Mouse (Mus musculus) spleen, adult 12 weeks (tissue): ENCODE measurements around the gene Ywhag.

Source experiments
- DNase-seq: peaks from one replicate; pipeline ENCODE4 v3.0.0; 2022; ENCODE audit warnings: low spot score

The Ywhag gene

DNA sequence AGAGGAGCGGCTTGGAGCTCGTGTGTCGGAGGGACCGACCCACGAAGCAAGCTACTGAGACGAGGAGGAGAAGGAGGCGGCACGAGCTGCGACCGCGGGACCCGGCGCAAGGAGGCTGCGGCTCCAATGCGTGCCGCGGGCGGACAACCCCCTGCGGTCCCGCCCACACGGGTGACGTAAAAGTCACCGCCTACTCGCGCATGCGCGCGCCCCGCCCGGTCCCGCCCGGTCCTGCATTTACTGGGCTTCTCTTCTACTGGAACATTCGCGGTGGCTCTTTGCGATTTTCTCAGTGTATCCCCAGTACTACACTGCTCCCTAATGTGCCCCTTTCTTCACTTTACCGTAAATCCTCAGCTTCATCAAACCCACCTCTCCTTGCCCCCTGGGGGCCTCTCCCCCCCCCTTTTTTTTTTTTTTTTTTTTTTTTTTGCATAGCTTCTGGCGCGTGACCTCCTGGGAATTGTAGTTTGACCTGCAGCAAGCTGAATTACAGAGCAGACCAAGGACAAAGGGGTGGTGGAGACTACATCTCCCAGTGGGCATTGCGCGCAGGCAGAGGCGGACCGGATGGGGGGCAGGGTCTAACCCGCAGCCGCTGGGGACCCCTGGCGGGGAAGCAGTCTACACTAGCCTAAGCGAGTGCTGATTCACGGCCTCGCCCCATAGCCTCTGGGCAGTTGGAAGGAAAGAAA is at the start of gene Ywhag:
Gene Ywhag (minus strand): TSS at position 136 of the 695 bp plus-strand sequence.
- peak; percentile 98 for DNase-seq

DNA sequence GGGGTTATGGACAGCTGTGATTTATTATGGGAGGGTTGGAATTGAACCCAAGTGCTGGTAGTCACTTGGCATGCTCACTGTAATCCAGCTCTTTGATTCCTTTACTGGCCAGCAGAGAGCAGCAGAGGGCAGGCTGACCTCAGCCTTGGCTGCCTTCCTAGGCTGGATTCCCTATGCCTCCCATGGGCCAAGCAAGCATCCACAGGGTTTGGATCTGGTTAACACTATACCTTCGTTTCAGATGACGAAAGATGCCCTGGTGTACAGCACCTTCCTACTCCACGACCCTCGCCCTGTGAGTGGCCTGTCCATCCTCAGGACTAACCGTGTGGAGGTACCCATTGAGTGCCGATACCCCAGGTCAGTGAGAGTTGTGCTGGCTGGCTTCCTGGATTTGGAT is 48.0 kb upstream of the Ywhag start:
- no peak for DNase-seq

DNA sequence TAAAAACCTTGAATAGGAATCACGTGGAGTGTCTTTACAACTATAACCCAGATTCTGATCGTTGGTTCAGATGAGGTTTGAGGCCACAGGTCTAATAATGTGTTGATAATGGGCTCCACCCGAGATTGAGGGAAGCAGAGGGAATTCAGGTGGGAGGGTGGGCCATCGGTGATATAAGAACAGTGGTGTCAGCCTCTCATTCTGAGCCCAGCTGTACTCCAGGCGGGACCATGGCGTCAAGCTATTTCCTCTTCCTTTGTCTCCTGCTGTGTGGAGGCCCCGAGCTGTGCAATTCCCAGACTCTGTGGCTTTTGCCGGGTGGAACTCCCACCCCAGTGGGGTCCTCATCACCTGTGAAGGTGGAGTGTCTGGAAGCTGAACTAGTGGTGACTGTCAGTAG is 45.5 kb upstream of the Ywhag start, which contains the start of gene Zp3:
Gene Zp3 (plus strand): TSS at position 196 of the 400 bp plus-strand sequence.
- no peak for DNase-seq

DNA sequence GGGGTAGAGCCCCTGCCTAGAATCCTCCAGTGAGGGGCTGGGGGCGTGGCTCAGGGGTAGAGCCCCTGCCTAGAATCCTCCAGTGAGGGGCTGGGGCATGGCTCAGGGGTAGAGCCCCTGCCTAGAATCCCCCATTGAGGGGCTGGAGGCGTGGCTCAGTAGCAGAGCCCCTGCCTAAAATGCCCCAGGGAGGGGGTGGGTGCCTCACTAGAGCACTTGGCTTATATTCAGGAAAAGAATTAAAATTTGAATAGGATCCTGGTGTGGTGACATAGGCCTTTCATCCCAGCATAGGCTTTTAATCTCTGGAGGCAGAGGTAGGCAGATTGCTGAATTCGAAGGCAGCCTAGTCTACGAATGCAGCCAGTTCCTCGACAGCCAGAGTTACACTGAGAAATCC is 45.0 kb upstream of the Ywhag start:
- no peak for DNase-seq

DNA sequence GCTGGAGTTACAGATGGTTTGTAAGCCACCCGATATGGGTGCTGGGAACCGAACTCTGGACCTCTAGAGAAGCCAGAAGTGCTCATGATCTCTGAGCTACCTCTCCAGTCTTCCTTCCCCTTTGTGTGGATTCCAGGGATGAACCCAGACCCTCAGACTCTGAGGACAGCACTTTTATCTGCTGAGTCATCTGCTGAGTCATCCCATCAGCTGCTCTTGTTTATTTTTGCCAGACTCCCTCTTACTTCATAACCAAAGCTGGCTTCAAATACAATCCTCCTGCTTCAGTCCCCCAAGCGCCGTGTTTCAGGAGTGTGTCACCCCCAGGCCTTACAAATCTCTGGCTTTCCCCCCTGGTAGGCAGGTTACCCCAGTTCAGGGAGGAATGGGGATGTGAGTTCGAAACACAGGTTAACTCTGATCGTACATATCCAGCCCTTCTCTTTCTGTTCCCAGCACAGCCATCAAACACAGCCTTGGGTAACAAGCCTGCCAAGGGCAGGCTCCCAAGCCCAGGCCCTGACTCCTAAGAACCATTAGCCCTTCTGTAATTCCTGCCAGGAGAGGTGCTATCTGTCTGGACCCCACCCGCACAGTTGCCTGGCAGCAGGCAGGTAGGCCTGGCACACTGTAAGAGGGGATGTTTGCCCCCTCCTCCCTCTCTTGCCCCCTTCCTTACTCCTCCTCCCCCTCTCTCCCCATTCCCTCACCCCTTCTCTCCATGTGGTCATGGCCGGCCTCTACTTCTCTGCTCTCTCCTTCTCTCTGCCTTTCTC is 41.7 kb upstream of the Ywhag start:
- DNase-seq = no peak

DNA sequence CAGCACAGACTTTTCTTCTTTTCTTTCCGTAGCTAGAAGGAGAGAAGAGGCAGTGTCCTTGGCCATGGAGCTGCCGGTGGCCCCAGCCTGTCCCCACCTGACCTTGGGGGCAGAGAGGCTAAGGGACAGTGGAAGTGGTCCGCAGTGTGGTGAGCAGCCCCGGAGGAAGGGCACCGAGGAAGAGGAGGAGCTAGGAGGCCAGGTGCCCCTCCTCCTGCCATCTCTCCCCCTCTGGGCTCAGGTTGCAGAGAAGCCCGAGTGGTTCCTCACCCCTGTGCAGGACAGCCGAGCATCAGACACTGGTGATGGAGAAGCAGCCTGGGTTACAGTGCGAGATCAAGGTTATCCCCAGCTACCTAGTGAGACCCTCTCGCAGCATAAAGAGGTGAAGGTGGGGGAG is 39.9 kb upstream of the Ywhag start, which contains the start of gene Ssc4d:
Gene Ssc4d (minus strand): TSS at position 167 of the 400 bp plus-strand sequence.
- no peak for DNase-seq

DNA sequence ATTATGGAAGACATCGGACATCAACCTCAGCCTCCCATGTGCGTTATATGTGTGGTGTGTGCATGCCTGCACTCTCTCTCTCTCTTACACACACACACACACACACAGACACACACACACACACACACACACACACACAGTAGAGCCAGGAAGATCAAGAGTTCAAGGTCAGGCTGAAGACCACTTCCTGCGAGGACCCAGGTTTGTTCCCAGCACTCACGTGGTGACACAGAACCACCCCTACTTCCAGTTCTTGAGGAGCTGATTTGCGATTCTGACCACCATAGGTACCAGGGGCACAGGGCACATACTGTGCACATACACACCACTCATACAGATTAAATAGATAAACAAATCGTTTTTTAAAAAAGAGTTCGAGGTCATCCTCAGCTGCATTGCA is 37.5 kb upstream of the Ywhag start:
- no peak for DNase-seq

DNA sequence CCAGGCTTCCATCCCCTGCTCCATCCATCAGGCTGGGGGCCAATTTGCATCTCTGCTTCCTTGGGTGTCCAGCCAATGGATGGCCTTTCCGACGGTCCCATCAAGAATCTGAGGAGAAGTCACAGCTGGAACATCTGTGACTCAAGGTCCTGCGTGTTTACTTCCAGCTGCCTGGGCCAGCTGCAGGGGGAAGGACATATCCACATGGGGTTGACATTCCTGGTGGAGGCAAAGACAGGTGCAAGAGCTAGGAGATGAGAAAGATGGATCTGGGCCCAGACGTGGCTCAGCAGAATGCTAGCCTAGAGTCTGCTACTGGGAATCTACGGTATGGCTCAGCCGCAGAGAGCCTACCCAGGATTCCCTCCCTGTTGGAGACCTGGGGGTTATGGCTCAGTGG is 35.8 kb upstream of the Ywhag start:
- no peak for DNase-seq

DNA sequence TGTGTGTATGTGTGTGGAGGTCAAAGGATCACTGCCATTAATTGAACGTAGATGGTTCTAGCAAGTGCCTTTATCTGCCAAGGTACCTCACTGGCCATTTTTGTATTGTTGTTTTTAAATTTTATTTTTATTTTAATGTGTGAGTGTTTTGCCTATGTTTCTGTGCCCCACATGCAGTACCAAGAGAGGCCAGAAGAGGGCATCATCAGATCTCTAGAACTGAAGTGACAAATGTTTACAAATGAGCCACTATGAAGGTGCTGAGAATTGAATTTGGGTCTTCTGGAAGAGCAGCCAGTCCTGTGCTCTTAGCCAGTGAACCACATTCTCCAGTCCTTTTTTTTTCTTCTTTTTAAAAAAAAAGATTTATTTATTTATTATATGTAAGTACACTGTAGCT is 34.4 kb upstream of the Ywhag start:
- DNase-seq = peak; percentile 52

DNA sequence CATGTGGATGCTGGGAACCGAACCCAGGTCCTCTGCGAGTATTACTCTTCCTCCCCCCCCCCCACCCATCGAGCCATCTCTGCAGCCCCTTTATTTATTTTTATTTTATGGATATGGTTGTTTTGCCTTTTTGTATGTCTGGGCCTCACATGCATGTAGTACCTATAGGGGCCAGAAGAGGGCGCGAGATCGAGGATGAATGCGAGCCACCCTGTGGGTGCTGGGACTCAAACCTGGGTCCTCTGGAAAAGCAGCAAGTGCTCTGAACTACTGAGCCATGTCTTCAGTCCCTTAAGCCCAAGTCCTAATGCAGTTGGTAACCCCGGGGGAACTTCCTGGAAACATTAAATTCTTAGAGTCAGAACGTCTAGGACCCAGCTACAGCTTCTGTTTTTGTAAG is 32.5 kb upstream of the Ywhag start:
- no peak for DNase-seq

DNA sequence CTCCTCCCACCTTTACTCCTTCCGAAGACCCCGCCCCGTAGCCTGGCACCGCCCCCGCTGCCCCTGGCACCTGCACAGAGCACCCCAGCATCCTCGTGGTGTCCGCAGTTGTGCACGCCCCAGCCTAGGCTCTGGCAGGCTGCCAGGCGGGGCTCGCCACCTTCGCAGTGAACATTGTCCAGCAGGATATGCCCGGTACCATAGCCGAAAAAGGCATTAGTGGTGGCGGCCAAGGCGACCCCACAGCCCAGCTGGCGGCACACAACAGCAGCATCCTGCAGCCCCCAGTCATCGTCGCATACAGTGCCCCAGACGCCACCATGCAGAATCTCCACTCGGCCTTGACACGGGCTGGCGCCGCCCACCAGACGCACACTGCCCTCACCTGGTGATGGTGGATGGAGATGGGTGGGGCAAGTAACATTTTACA is 31.1 kb upstream of the Ywhag start:
- no peak for DNase-seq

DNA sequence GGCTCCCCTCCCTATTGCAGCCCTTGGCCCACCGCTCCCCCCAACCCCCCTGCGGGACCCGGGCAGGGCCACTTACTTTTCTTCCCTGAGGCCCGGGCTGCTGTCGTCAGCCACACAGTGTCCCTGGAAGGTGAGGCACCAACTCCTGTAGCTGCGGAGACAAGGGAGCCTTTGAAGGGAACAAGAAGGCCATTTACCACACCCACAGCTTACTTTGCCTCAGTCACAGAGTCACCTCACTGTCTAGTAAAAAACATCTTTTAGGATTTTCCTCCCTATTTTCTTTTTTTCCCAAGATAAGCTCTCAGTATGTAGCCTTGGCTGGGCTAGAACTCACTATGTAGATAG is 28.8 kb upstream of the Ywhag start:
- no peak for DNase-seq

DNA sequence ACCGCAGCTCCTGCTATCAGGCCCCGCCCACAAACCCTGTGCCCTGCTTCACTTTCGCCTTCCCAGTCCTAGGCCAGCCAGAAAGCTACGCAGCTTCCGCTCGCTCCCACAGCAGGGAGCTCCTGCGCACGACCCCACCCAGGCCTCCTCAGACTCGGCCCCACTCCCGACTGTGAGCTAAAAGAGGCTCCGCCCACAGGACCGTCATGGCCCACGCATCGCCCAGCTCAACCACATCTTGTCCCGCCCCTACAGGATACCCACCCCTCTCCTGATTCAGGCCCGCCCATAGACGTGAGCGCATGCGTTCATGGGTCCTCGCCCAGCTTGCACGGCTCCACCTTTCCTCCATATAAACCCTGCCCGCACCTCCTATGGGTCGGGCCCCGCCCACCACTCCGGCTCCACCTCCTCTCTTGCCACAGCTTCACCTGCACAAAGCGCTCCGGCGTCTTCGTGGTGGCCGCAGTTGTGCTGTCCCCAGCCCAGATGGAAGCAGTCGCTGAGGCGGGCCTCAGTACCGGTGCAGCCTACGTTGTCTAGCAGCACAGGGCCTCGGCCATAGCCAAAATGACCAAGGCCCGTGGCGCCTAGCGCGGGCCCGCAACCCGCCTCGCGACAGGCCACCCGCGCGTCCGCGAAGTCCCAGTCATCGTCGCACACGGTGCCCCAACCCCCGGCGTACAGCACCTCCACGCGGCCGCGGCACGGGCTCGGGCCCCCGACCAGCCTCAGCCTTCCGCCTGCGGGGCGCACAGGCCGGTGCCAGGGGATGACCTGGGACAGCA is 28.3 kb upstream of the Ywhag start:
- peak; percentile 95 for DNase-seq

DNA sequence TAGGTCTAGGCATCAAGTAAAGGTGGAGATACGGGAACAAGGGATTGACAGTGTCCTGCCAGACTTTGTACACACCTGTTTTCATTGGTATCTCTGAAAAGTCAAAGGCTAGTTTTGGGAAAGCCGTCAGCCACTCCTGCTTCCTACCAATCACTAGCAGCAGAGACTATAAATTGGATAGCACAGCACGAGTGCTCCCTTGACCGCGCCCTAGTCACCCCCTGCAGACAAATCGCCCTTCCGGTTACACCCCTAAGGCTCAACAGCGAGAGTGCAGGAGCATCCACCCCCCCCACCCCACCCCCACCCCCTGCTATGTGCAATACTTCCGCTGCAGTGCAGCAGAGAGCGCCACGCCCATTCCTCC is 27.7 kb upstream of the Ywhag start:
- no peak for DNase-seq

DNA sequence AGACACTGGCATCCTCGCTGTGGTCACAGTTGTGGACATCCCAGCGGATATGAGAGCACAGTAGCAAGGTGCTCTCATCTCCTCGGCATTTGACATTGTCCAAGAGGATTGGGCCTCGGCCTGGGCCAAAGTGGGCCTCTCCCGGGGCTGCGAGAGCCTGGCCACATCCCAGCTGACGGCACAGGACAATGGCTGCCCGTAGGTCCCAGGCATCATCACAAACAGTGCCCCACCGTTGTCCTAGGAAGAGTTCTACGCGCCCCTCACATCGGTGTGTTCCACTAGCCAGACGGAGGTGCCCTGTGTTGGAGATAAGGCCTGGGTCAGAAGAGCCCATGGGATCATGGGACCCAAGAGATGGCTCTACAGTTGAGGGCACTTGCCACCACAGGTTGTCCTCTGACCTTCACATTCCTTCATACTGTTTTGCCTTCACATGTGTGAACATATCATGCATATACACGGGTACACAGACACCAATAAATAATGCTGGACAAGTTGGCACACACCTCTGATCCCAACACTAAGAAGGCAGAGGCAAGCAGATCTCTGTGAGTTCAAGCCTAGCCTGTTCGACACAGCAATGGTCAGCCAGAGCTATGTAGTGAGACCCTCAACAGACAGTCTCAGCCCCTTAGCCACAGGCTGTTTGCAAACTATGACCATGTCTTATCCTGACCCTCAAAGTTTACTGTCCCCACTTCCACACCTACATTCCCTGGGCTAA is 26.7 kb upstream of the Ywhag start:
- DNase-seq = no peak

DNA sequence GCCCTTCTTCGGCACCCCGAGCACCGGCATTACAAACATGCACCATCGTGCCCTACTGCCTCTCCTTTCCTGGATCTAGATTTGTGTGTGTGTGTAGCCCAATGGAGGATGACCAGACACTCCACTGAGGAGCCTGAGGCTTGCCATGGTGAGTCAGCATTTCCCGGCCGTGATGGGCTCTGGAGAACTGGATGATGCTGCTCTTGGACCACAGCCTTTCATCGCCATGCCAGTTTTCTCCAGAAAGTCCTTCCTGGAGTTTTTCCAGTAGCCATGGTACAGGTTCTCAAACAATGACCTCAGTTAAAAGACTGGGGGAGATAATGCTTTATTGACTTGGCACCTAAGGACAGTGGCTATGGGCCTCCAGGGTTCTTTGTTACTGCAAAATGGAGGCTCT is 25.5 kb upstream of the Ywhag start:
- no peak for DNase-seq

DNA sequence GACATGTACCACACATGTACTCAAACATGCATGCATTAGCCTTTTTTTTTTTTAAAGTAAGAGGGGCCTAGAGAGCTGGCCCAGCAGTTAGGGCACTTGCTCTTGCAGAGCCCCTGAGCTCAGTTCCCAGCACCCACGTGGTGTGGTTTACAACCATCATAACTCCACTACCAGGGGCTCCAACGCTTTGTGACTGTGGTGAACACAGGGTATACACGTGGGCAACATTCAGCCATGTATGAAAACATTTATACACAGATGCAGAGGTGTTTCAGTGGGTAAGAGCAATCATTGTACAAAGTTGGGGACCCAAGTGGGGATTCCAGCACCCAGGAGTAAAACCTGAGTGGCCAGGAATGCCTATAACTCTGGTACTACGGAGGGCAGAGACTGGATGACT is 24.0 kb upstream of the Ywhag start:
- no peak for DNase-seq

DNA sequence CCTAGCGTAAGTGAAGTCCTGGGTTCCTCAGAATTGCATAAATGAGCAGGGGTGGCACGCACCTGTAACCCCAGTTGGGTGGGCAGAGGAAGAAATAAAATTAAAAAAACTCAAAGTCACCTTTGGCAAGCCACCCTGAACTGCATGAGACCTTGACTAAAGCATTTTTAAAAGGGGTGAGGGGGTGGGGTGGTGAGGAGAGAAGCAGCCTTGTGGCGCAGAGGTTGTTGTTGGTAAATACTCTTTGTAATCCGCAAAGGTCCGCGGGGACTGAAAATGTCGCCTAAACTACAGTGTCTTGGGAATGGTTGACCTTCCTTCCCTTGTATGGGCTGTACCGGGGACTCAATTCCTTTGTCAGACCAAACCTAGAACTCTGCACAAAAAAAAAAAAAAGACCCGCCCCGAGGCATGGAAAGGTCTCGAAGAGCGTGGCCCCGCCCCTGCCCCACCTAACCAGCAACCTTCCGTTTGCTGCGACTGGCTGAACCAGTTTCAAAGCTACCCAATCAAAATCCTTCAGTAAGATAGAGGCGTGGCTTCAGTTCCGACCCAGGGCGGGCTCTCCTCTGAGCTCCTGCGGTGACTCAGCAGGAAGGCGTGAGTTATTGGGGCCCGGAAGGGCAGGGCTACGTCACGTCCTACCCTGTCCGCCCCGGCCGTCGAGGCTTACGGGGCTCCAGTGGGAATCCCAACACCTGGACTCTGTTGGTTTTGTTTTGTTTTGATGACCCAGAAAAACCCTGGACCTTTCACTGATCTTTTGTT is 23.0 kb upstream of the Ywhag start:
- DNase-seq = peak; percentile 89

DNA sequence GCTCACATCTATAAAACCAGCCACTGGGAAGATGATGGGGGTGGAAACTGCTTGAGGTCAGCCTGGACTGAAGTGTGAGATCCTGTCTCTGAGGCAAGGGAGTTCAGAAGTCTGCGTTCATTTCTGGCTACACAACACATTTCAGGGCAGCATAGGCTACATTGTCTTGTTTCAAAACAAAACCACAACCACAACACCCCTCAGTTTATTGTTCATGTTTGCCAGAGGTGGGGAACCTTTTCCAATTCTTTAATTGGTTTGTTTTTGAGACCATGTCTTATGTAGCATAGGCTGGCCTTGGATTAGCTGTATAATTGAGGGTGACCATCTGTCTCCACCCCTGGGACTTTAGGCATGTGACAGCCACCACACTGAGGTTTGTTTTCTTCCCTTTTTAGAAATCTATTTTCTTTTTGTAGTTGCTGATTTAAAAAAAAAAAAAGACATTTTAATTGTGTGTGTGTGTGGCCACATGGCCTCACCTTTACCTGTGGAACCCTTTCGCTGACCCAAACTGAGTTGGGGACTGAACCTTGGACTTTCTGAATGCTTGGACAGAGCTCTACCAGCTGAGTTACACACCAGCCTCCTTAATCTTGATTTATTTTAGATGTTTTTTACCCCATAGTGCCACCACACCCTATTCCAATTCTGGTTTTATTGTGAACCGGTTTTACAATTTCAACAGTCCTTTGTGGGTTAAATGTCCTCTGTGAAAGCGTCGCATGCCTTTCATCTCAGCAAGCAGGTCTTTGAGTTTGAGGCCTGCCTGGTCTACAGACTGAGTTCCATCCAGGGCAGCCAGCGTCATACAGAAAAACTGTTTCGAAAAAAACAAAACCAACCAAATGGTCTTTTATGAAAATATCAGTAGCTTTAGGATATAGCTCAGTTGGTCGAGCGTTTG is 22.1 kb upstream of the Ywhag start:
- no peak for DNase-seq

DNA sequence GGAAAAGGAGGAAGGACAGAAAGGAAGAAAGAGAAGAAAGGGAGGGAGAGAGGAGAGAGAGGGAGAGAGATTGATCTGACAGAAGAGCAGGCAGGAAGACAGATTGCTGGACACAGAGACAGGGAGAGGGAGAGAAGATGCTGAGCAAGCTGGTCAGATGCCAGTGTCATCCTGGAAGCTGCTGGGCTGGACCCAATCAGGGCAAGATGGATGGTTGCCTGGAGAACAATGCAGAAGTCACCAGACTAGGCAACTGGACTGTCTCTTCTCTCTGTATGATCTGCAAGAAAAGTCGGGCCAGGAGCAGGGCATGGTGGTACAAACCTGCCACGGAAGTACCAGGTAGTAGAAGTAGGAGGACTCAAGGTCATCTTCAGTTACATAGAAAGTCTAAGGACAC is 18.4 kb upstream of the Ywhag start:
- no peak for DNase-seq
